Mouse (Mus musculus): ENCODE measurements around the gene Cbfa2t3. TPM values are rescaled to one million over a fixed set of nuclear protein-coding genes. Genes with fewer than 3 reads are reported as not detected.

Cbfa2t3 gene
- polyA plus RNA-seq, 2 experiments, result 1.9 to 3.3 TPM

DNA sequence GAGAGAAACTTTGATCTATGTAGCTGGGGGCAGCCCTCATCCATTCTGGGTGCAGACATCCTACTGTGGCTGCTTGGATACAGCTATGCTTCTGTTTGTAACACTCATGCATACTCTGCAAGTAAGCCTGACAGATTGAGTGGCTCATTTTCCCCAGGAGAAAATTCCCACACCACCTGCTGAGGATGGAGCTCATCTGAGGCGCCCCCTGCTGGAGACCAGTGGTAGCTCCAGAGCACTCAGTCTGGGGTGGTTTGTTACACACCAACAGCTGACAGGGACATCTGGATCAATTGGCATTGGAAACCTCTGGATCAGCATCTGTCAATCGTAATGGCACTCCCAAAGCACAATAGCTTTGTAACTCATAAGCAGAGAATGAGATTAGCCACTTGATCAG is 38.9 kb downstream of the Cbfa2t3 start:
- ATAC-seq (ENCODE audit: insufficient read depth), result no peak
- no peaks in the 10 kb centered on the region for H3K36me3 ChIP-seq (replicated peaks; ENCODE audit: control insufficient read depth, insufficient read depth, low read depth)
- no peak for TF ChIP-seq EP300 (IDR thresholded peaks at IDR 0.05; ENCODE audit: low read depth)
- peak; percentile 93 for TF ChIP-seq CTCF (IDR thresholded peaks at IDR 0.05; ENCODE audit: low read depth)

GRCm38 (mm10) chr8:122658807-122659160 is 40.1 kb downstream of the Cbfa2t3 start:
- H3K27ac ChIP-seq, result no peak overlapping the region
- no peaks in the 10 kb centered on the region for H3K4me1 ChIP-seq (replicated peaks; ENCODE audit: control insufficient read depth in 2 of 2, insufficient read depth in 2 of 2, low read length in 1 of 2)
- 84% methylated on average over 9 of the region's 9 CpGs for WGBS (ENCODE audit: insufficient replicate concordance)
- no peak for DNase-seq (ENCODE audit: low read depth in 3 of 3, low spot score in 3 of 3)
- H3K9ac ChIP-seq (replicated peaks), result no peak overlapping the region
- no peak overlapping the region for H3K4me2 ChIP-seq (ENCODE audit: low read depth)
- no peak overlapping the region for H3K4me3 ChIP-seq (ENCODE audit: insufficient read depth in 1 of 2, low read depth in 2 of 2, low read length in 2 of 2)
- no peaks in the 10 kb centered on the region for H3K9me3 ChIP-seq (ENCODE audit: control insufficient read depth, low read length)
- no peak for TF ChIP-seq CTCF (IDR thresholded peaks at IDR 0.05; ENCODE audit: low read depth)
- no peak for TF ChIP-seq EP300 (IDR thresholded peaks at IDR 0.05; ENCODE audit: low read depth)
- no peak for ATAC-seq (ENCODE audit: insufficient read depth)
- H3K27me3 ChIP-seq (ENCODE audit: control insufficient read depth, insufficient read depth, low read length), result no peaks in the 10 kb centered on the region
- no peaks in the 10 kb centered on the region for H3K36me3 ChIP-seq (replicated peaks; ENCODE audit: control insufficient read depth, insufficient read depth, low read depth)

More for the DNA sequence above, 38.9 kb downstream of the Cbfa2t3 start:
- Histone ChIP-seq H3K27ac (no peak overlapping the region), H3K9me3 (ENCODE audit: control insufficient read depth, low read length) (no peaks in the 10 kb centered on the region), H3K4me2 (ENCODE audit: low read depth) (no peak overlapping the region), H3K27me3 (ENCODE audit: control insufficient read depth, insufficient read depth, low read length) (no peaks in the 10 kb centered on the region), H3K9ac (replicated peaks) (no peak overlapping the region), H3K4me3 (ENCODE audit: insufficient read depth in 1 of 2, low read depth in 2 of 2, low read length in 2 of 2) (no peak overlapping the region), H3K4me1 (replicated peaks; ENCODE audit: control insufficient read depth in 2 of 2, insufficient read depth in 2 of 2, low read length in 1 of 2) (peaks cover 0 to 3% of the 10 kb centered on the region in 2 experiments; a peak in 2 of 4 replicates)
- DNase-seq (ENCODE audit: low read depth in 3 of 3, low spot score in 3 of 3), result no peak
- WGBS (ENCODE audit: insufficient replicate concordance), result 39% methylated on average over 2 of the region's 2 CpGs

GRCm38 (mm10) chr8:122658149-122658806 is 40.6 kb downstream of the Cbfa2t3 start:
- TF ChIP-seq EP300 (IDR thresholded peaks at IDR 0.05; ENCODE audit: low read depth), result no peak
- TF ChIP-seq CTCF (IDR thresholded peaks at IDR 0.05; ENCODE audit: low read depth), result no peak
- no peak overlapping the region for H3K9ac ChIP-seq (replicated peaks)
- no peak for ATAC-seq (ENCODE audit: insufficient read depth)
- no peak overlapping the region for H3K4me3 ChIP-seq (ENCODE audit: insufficient read depth in 1 of 2, low read depth in 2 of 2, low read length in 2 of 2)
- no peaks in the 10 kb centered on the region for H3K9me3 ChIP-seq (ENCODE audit: control insufficient read depth, low read length)
- H3K36me3 ChIP-seq (replicated peaks; ENCODE audit: control insufficient read depth, insufficient read depth, low read depth), result no peaks in the 10 kb centered on the region
- DNase-seq (ENCODE audit: low read depth in 3 of 3, low spot score in 3 of 3), result no peak
- no peak overlapping the region for H3K4me2 ChIP-seq (ENCODE audit: low read depth)
- 76% methylated on average over 10 of the region's 10 CpGs for WGBS (ENCODE audit: insufficient replicate concordance)
- H3K27ac ChIP-seq, result no peak overlapping the region
- H3K4me1 ChIP-seq (replicated peaks; ENCODE audit: control insufficient read depth in 2 of 2, insufficient read depth in 2 of 2, low read length in 1 of 2), result no peaks in the 10 kb centered on the region
- H3K27me3 ChIP-seq (ENCODE audit: control insufficient read depth, insufficient read depth, low read length), result no peaks in the 10 kb centered on the region

DNA sequence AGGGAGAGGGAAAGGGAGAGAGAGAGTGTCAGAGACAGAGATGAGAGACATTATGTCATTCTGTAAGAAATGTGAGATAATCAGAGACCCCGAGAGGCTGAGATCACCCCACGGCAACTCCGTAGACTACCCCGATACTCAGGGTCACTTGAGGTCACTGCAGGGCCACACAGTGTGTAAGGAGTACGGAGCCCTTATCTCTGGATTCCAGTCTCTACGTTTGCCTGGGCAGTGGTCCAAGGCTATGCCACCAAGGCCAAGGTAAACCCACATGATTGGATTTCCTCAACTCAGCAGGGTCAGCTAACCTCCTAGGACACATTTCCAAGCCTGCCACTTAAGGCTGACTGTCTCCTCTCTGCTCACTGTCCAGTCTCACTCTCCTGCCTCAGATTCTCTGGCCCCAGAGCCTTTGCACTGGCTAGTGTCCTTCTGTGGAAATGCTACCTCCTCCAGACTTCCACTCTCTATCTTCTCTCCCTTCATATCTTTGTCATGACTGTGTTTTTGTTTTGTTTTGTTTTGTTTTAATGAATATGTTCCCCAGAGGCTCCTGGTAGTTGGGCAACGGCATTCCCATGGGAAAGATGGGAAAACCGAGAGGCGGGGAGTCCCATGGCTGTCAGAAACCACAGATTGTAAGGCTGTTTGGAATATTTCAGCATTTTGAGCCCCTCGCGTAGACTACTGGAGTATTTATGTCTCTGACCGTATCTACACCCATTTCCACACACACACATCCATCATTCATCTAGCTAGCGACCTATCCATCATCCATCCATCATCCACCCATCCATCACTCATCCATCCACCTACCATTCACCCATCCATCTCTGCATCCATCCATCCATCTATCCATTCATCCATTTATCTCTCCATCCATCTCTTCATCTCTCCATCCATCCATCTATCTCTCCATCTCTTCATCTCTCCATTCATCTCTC is 42.6 kb downstream of the Cbfa2t3 start:
- Histone ChIP-seq H3K27me3 (ENCODE audit: control insufficient read depth, insufficient read depth, low read length) (no peaks in the 10 kb centered on the region), H3K36me3 (replicated peaks; ENCODE audit: control insufficient read depth, insufficient read depth, low read depth) (no peaks in the 10 kb centered on the region), H3K9me3 (ENCODE audit: control insufficient read depth, low read length) (no peaks in the 10 kb centered on the region), H3K4me3 (ENCODE audit: insufficient read depth in 1 of 2, low read depth in 2 of 2, low read length in 2 of 2) (no peak overlapping the region), H3K4me2 (ENCODE audit: low read depth) (no peak overlapping the region), H3K27ac (no peak overlapping the region), H3K9ac (replicated peaks) (no peak overlapping the region), H3K4me1 (replicated peaks; ENCODE audit: control insufficient read depth in 2 of 2, insufficient read depth in 2 of 2, low read length in 1 of 2) (no peaks in the 10 kb centered on the region)
- no peak for ATAC-seq (ENCODE audit: insufficient read depth)
- WGBS (ENCODE audit: insufficient replicate concordance), result 64% methylated on average over 13 of the region's 13 CpGs
- no peak for DNase-seq (ENCODE audit: low read depth in 3 of 3, low spot score in 3 of 3)
- no peak for TF ChIP-seq CTCF (IDR thresholded peaks at IDR 0.05; ENCODE audit: low read depth)
- no peak for TF ChIP-seq EP300 (IDR thresholded peaks at IDR 0.05; ENCODE audit: low read depth)

- no peak for ATAC-seq (ENCODE audit: insufficient read depth)
- Histone ChIP-seq H3K4me1 (replicated peaks; ENCODE audit: control insufficient read depth in 2 of 2, insufficient read depth in 2 of 2, low read length in 1 of 2) (no peaks in the 10 kb centered on the region), H3K36me3 (replicated peaks; ENCODE audit: control insufficient read depth, insufficient read depth, low read depth) (no peaks in the 10 kb centered on the region; the same call in 1 of the 2 replicates), H3K4me3 (ENCODE audit: insufficient read depth in 1 of 2, low read depth in 2 of 2, low read length in 2 of 2) (no peak overlapping the region), H3K9me3 (ENCODE audit: control insufficient read depth, low read length) (no peaks in the 10 kb centered on the region), H3K4me2 (ENCODE audit: low read depth) (no peak overlapping the region), H3K9ac (replicated peaks) (no peak overlapping the region), H3K27me3 (ENCODE audit: control insufficient read depth, insufficient read depth, low read length) (no peaks in the 10 kb centered on the region), H3K27ac (no peak overlapping the region)
- TF ChIP-seq EP300 (IDR thresholded peaks at IDR 0.05; ENCODE audit: low read depth) (no peak), CTCF (IDR thresholded peaks at IDR 0.05; ENCODE audit: low read depth) (no peak)
- no peak for DNase-seq (ENCODE audit: low read depth in 3 of 3, low spot score in 3 of 3)
- WGBS (ENCODE audit: insufficient replicate concordance), result 69% methylated on average over 7 of the region's 7 CpGs
These were observed 44.1 kb downstream of the Cbfa2t3 start for GRCm38 (mm10) chr8:122654768-122655167.

Measured in liver, embryonic 14.5 days (tissue).